Mouse (Mus musculus) neural tube, embryonic 14.5 days (tissue): ENCODE data around the gene Wnt2b. TPM values are rescaled to one million over a fixed set of nuclear protein-coding genes. Genes with fewer than 3 reads are reported as not detected.

ENCODE experiments used
- ATAC-seq: fragments of 200-750 bp; cut with Nextera tagmentation; 2 replicates; pipeline ENCODE4 v1.8.0; 2017; ENCODE audit warnings: low read depth, mild to moderate bottlenecking, moderate TSS enrichment, moderate library complexity
- H3K27ac ChIP-seq: fragments of 300-500 bp; sonication (generic); 2 replicates; pipeline ENCODE4 v1.5.1; 2014; ENCODE audit warnings: low read depth, mild to moderate bottlenecking, control low read depth, low read length, moderate library complexity, mixed read lengths
- H3K27me3 ChIP-seq: fragments of 300-500 bp; sonication (generic); 2 replicates; pipeline ENCODE4 v1.6.1; 2014; ENCODE audit warnings: low read length; ENCODE audit not compliant: control insufficient read depth, insufficient read depth
- H3K36me3 ChIP-seq: fragments of 300-500 bp; sonication (generic); 2 replicates; pipeline ENCODE4 v1.6.1; 2014; ENCODE audit warnings: low read length, mixed read lengths; ENCODE audit not compliant: control insufficient read depth, insufficient read depth
- H3K4me1 ChIP-seq: fragments of 300-500 bp; sonication (generic); 2 replicates; pipeline ENCODE4 v1.6.1; 2014; ENCODE audit warnings: low read length; ENCODE audit not compliant: control insufficient read depth, insufficient read depth
- H3K4me2 ChIP-seq: fragments of 300-500 bp; sonication (generic); 2 replicates; pipeline ENCODE4 v1.6.1; 2014; ENCODE audit warnings: mild to moderate bottlenecking, low read depth, low read length, control low read depth
- H3K4me3 ChIP-seq: fragments of 300-500 bp; sonication (generic); 2 replicates; pipeline ENCODE4 v1.5.1; 2014; ENCODE audit warnings: low read depth, low read length, control low read depth, mixed read lengths
- H3K9ac ChIP-seq: fragments of 300-500 bp; sonication (generic); replicated peaks from 2 replicates; pipeline ENCODE4 v1.6.1; 2014; ENCODE audit warnings: low read depth, mild to moderate bottlenecking, control low read depth, low read length, mixed read lengths
- H3K9me3 ChIP-seq: fragments of 300-500 bp; sonication (generic); 2 replicates; pipeline ENCODE4 v1.6.1; 2016; ENCODE audit warnings: low read length; ENCODE audit not compliant: control insufficient read depth
- WGBS: fragments of 180-500 bp; shearing (Covaris S2); extraction: QIAGEN DNeasy Blood & Tissue Kit; methylation state at CpG from one replicate; pipeline ENCODE4 v1.1.7; 2014; 5-methylcytosine and 5-hydroxymethylcytosine counted together
- polyA plus RNA-seq: library from polyadenylated mRNA; unstranded; fragments of >200 nt; fragmentation: Nextera tagmentation; extraction: Ambion mirVana; gene quantifications from 2 replicates; pipeline ENCODE4 v1.2.1, GENCODE M21; 2014

Wnt2b gene
- polyA plus RNA-seq, 1 experiment from 2014 or later = 0.91 TPM

DNA sequence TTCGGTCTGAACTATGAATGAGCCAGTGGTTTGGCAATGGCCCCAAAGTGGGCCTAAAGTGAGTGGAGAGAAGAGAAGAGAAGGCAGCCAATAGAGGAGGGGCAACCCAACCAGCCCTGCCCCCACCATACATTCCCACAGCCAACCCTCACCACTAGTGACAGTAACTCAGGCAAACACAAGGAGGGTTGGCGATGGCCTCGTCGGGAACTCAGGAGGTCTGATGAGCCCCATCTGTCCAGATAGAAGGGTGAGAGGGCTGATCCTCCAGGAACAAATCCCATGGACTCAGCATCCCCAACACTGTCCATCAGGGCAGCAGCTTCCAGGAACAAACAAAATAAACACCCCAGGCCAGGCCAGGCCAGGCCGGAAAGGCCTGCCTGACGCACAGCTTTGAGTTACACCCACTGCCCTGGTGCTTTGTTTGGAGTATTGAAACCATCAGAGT is 5.6 kb downstream of the Wnt2b start:
- 87% methylated on average over 6 of the region's 6 CpGs for WGBS
- Histone ChIP-seq H3K4me3 (no peak overlapping the region), H3K9ac (no peak overlapping the region), H3K27ac (no peak overlapping the region), H3K36me3 (peaks cover 5% of the 10 kb centered on the region), H3K9me3 (no peaks in the 10 kb centered on the region), H3K4me1 (peaks cover under 1% of the 10 kb centered on the region; the same call in 1 of the 2 replicates), H3K4me2 (no peak overlapping the region), H3K27me3 (peaks cover 19% of the 10 kb centered on the region)
- ATAC-seq = no peak

GRCm38 (mm10) chr3:104954551-104954950 is 7.2 kb downstream of the Wnt2b start:
- H3K27ac ChIP-seq = no peak overlapping the region
- H3K27me3 ChIP-seq = peaks cover 7% of the 10 kb centered on the region; the same call in 1 of the 2 replicates
- no peaks in the 10 kb centered on the region for H3K4me1 ChIP-seq
- no peak overlapping the region for H3K4me2 ChIP-seq
- no peak overlapping the region for H3K9ac ChIP-seq
- no peak for ATAC-seq
- H3K9me3 ChIP-seq = no peaks in the 10 kb centered on the region
- H3K4me3 ChIP-seq = no peak overlapping the region
- H3K36me3 ChIP-seq = peaks cover 5% of the 10 kb centered on the region
- WGBS = 96% methylated on average over 15 of the region's 15 CpGs

- no peak for ATAC-seq
- no peak overlapping the region for H3K9ac ChIP-seq
- H3K36me3 ChIP-seq = peaks cover 5% of the 10 kb centered on the region
- no peak overlapping the region for H3K27ac ChIP-seq
- 95% methylated on average over 3 of the region's 3 CpGs for WGBS
- H3K4me3 ChIP-seq = no peak overlapping the region
- no peaks in the 10 kb centered on the region for H3K9me3 ChIP-seq
- H3K27me3 ChIP-seq = peaks cover 6% of the 10 kb centered on the region; the same call in 1 of the 2 replicates
- no peaks in the 10 kb centered on the region for H3K4me1 ChIP-seq
- H3K4me2 ChIP-seq = no peak overlapping the region
Measured at GRCm38 (mm10) chr3:104954137-104954536, 7.6 kb downstream of the Wnt2b start.

GRCm38 (mm10) chr3:104952891-104953670 is 8.6 kb downstream of the Wnt2b start:
- no peaks in the 10 kb centered on the region for H3K4me1 ChIP-seq
- H3K9ac ChIP-seq = no peak overlapping the region
- no peak overlapping the region for H3K4me2 ChIP-seq
- no peak overlapping the region for H3K27ac ChIP-seq
- H3K27me3 ChIP-seq = no peaks in the 10 kb centered on the region
- 94% methylated on average over 23 of the region's 23 CpGs for WGBS
- H3K9me3 ChIP-seq = no peaks in the 10 kb centered on the region
- no peak for ATAC-seq
- H3K36me3 ChIP-seq = peaks cover 5% of the 10 kb centered on the region
- no peak overlapping the region for H3K4me3 ChIP-seq

GRCm38 (mm10) chr3:104950926-104951325 is 10.8 kb downstream of the Wnt2b start:
- H3K36me3 ChIP-seq = peaks cover 5% of the 10 kb centered on the region
- no peak overlapping the region for H3K4me3 ChIP-seq
- H3K4me2 ChIP-seq = no peak overlapping the region
- H3K9ac ChIP-seq = no peak overlapping the region
- H3K27me3 ChIP-seq = no peaks in the 10 kb centered on the region
- 96% methylated on average over 12 of the region's 12 CpGs for WGBS
- no peak for ATAC-seq
- no peak overlapping the region for H3K27ac ChIP-seq
- H3K9me3 ChIP-seq = no peaks in the 10 kb centered on the region
- H3K4me1 ChIP-seq = no peaks in the 10 kb centered on the region

GRCm38 (mm10) chr3:104944894-104945293 is 16.8 kb downstream of the Wnt2b start:
- Histone ChIP-seq H3K27me3 (no peaks in the 10 kb centered on the region), H3K9ac (no peak overlapping the region), H3K9me3 (no peaks in the 10 kb centered on the region), H3K4me1 (no peaks in the 10 kb centered on the region), H3K27ac (no peak overlapping the region), H3K4me2 (no peak overlapping the region), H3K4me3 (no peak overlapping the region), H3K36me3 (peaks cover 4% of the 10 kb centered on the region; the same call in 1 of the 2 replicates)
- WGBS = 88% methylated on average over 9 of the region's 9 CpGs
- no peak for ATAC-seq

DNA sequence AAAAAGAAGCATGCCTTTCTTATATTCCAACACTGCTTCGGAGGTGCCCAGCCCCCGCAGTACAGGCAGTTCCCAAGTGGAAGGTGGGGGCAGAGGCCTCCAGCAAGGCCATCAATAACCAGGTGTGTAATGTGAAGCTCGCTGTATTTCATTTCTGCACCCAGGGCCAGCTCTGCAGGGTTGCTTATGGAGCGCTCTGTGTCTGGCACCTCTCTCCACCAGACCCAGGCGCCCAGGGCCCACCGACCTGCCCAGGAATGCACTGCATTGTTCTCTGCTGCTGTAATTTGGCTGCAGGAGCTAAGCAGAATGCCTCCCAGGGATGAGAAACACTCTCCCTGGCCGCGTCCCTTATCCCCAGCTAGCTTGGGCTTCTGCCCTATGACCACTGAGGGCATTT is 18.4 kb downstream of the Wnt2b start:
- Histone ChIP-seq H3K36me3 (peaks cover 4% of the 10 kb centered on the region; the same call in 1 of the 2 replicates), H3K4me1 (no peaks in the 10 kb centered on the region), H3K27ac (no peak overlapping the region), H3K27me3 (no peaks in the 10 kb centered on the region), H3K9ac (no peak overlapping the region), H3K9me3 (no peaks in the 10 kb centered on the region), H3K4me3 (no peak overlapping the region), H3K4me2 (no peak overlapping the region)
- ATAC-seq = no peak
- 43% methylated on average over 8 of the region's 8 CpGs for WGBS

- Histone ChIP-seq H3K4me3 (no peak overlapping the region), H3K9me3 (no peaks in the 10 kb centered on the region), H3K27me3 (no peaks in the 10 kb centered on the region), H3K4me1 (no peaks in the 10 kb centered on the region), H3K4me2 (no peak overlapping the region), H3K36me3 (peaks cover 4% of the 10 kb centered on the region; the same call in 1 of the 2 replicates), H3K9ac (no peak overlapping the region), H3K27ac (no peak overlapping the region)
- 67% methylated on average over 5 of the region's 5 CpGs for WGBS
- ATAC-seq = no peak
Measured at GRCm38 (mm10) chr3:104942682-104943081, 19.0 kb downstream of the Wnt2b start.

- 69% methylated on average over 6 of the region's 6 CpGs for WGBS
- ATAC-seq = no peak
- Histone ChIP-seq H3K4me2 (no peak overlapping the region), H3K4me3 (no peak overlapping the region), H3K9me3 (no peaks in the 10 kb centered on the region), H3K4me1 (no peaks in the 10 kb centered on the region), H3K27me3 (no peaks in the 10 kb centered on the region), H3K36me3 (peaks cover 4% of the 10 kb centered on the region; the same call in 1 of the 2 replicates), H3K27ac (no peak overlapping the region), H3K9ac (no peak overlapping the region)
Measured at GRCm38 (mm10) chr3:104940691-104941090, 21.0 kb downstream of the Wnt2b start.
